Mouse (Mus musculus) heart, adult 2 months (tissue): ENCODE results near the gene Rapgefl1. TPM values are rescaled to one million over a fixed set of nuclear protein-coding genes. Genes with fewer than 3 reads are reported as not detected.
A peak's percentile ranks its signal among the peaks of the same experiment; 100 is the strongest.

Experiments
- DNase-seq, 2 experiments: peaks; one replicate each; pipeline ENCODE4 v3.0.0; 2021
- H3K27ac ChIP-seq: fragments of 200-600 bp; 2 replicates; pipeline ENCODE4 v1.8.1; 2022
- H3K27me3 ChIP-seq: fragments of 200-500 bp; 2 replicates; pipeline ENCODE4 v1.6.1; 2012; ENCODE audit warnings: mild to moderate bottlenecking, low read length, inconsistent platforms, mixed read lengths; ENCODE audit not compliant: control insufficient read depth, insufficient read depth
- H3K36me3 ChIP-seq: fragments of 200-500 bp; 2 replicates; pipeline ENCODE4 v1.6.1; 2012; ENCODE audit warnings: low read length, inconsistent platforms; ENCODE audit not compliant: control insufficient read depth, insufficient read depth
- H3K4me1 ChIP-seq: fragments of 200-500 bp; 2 replicates; pipeline ENCODE4 v1.6.1; 2011; ENCODE audit warnings: low read length; ENCODE audit not compliant: control insufficient read depth, insufficient read depth
- H3K4me3 ChIP-seq: fragments of 200-600 bp; 2 replicates; pipeline ENCODE4 v1.8.1; 2022
- H3K79me2 ChIP-seq: fragments of 200-500 bp; replicated peaks from 2 replicates; pipeline ENCODE4 v1.6.1; 2012; ENCODE audit warnings: mild to moderate bottlenecking, inconsistent platforms, low read length, moderate library complexity, mixed read lengths; ENCODE audit not compliant: control insufficient read depth, insufficient read depth
- H3K9ac ChIP-seq: fragments of 200-500 bp; 2 replicates; pipeline ENCODE4 v1.6.1; 2012; ENCODE audit warnings: low read depth, mild to moderate bottlenecking, control low read depth, inconsistent platforms, low read length, mixed read lengths
- CTCF ChIP-seq: fragments of 200-600 bp; IDR thresholded peaks from 2 replicates; pipeline ENCODE4 v1.8.1; 2022; ENCODE audit warnings: antibody characterized with exemption, mild to moderate bottlenecking, moderate library complexity
- EP300 ChIP-seq: fragments of 200-500 bp; IDR thresholded peaks from 2 replicates; pipeline ENCODE4 v1.6.1; 2011; ENCODE audit warnings: low read depth, low read length, control low read depth; ENCODE audit not compliant: insufficient read depth
- POLR2A ChIP-seq: fragments of 200-500 bp; IDR thresholded peaks from 2 replicates; pipeline ENCODE4 v1.6.1; 2011; ENCODE audit warnings: mild to moderate bottlenecking, low read depth, low read length, control low read depth; ENCODE audit not compliant: insufficient read depth
- WGBS: fragments of 180-500 bp; shearing (Covaris S2); methylation state at CpG from one replicate; pipeline ENCODE4 v1.1.7; 2018; 5-methylcytosine and 5-hydroxymethylcytosine counted together
- intact Hi-C: fragments of 180-260 bp; cut with DNase I; formaldehyde crosslinking; loops from one replicate; pipeline ENCODE4 v1.15.1; 2025
- polyA plus RNA-seq: library from polyadenylated mRNA; depleted of rRNA; stranded (reverse); fragments of >200 nt; gene quantifications from 2 replicates; pipeline ENCODE4 v1.2.3, GENCODE M21; 2012
- total RNA-seq, 2 experiments: library from RNA; stranded (reverse); gene quantifications; 2 replicates each; pipeline ENCODE4 v1.2.3; 2021

Gene Rapgefl1
- total and polyA plus RNA-seq, 3 experiments = 0.50 to 3.0 (median 0.77) TPM

DNA sequence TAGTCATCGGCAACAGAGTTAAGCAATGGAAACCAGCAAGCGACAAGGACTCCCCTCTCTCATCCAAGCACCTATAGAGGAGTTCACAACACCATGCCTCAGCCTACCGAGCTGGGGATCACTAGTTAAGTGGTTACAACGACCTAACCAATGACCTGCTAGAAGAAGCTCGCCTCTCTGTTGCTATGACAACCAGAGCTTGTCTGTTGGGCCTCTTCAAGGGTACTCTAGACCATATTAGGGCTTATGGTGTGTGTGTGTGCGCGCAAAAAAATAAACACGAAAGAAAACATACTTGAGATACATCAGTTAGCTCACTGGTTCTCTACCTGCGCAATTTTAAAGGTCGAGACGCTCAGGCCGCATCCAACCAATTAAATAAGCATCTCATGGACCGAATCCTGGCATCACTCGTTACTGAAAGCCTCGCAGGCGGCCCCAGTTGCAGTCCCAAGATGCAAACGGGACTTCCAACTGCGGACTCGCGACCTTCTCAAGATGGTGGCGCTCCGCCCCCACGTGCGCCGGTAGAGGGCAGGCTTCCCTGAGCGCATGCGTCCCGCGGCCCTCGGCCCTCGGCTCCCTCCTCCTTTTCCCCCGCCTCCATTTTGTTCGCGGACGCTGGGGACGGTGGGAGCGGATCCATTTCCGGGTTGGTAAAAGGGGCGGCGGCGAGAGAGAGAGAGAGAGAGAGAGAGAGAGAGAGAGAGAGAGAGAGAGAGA is 26.6 kb downstream of the Rapgefl1 start, which contains the start of gene Wipf2:
TSS of gene Wipf2 (plus strand) at position 611 of the 723 bp plus-strand sequence.
- TF ChIP-seq CTCF = peak; percentile 89
- TF ChIP-seq EP300 = peak; percentile 78; the same call in 1 of the 2 replicates
- TF ChIP-seq POLR2A = peak; percentile 81
- Histone ChIP-seq H3K27ac (peak within 1 kb of the TSS; percentile 81), H3K79me2 (no peaks in the 10 kb centered on the region; the same call in 1 of the 2 replicates), H3K27me3 (no peaks in the 10 kb centered on the region), H3K9ac (peak within 1 kb of the TSS; percentile 78), H3K36me3 (no peaks in the 10 kb centered on the region), H3K4me3 (peak within 1 kb of the TSS; percentile 73), H3K4me1 (peaks cover 2% of the 10 kb centered on the region)
- intact Hi-C loops = loop anchor here (5.0 kb wide), 1 partner anchor 109 kb away; no protein-coding TSS in a partner anchor
- DNase-seq = peak; percentile 95
- 7% methylated on average over 36 of the region's 41 CpGs for WGBS

DNA sequence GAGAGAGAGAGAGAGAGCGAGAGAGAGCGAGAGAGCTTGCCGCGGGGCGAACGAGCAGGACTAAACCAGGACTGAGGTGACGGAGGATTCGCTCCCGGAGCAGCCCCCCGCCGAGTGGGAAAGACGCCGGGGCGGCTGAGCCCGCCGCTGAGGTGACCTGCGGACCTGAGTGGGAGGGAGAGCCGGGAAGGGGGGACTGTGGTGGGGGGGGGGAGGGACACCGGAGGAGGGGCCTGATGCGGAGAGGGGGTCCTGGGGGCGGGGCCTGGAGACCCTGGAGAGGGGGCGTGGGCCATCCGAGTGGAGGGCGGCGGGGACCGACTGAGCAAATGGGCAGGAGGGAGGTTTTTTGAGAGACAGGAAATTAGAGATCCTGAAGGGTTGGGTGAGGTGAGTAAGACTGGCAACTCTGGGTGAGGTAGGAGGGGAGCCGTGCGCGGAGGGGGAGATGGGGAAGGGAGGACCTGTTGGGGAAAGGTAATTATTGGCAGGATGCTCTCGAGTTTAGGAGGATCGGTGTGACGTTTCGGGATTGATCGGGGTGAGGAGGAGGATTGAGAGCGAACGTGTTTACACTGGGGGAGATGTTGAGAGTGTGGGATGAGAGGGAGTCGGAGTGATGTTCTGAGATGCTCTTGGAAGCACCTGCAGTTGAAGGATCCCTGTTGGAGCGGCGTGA is 27.3 kb downstream of the Rapgefl1 start:
- intact Hi-C loops = loop anchor here (5.0 kb wide), 1 partner anchor 108 kb away; no protein-coding TSS in a partner anchor
- under 1% methylated on average over 36 of the region's 39 CpGs for WGBS
- Histone ChIP-seq H3K4me1 (peaks cover 2% of the 10 kb centered on the region), H3K4me3 (peak overlapping the region; percentile 73), H3K9ac (peak overlapping the region; percentile 78), H3K27me3 (no peaks in the 10 kb centered on the region), H3K36me3 (no peaks in the 10 kb centered on the region), H3K27ac (peak overlapping the region; percentile 81), H3K79me2 (no peaks in the 10 kb centered on the region; the same call in 1 of the 2 replicates)
- no peak for DNase-seq
- TF ChIP-seq EP300 = peak; percentile 3; the same call in 1 of the 2 replicates
- no peak for TF ChIP-seq CTCF
- no peak for TF ChIP-seq POLR2A

DNA sequence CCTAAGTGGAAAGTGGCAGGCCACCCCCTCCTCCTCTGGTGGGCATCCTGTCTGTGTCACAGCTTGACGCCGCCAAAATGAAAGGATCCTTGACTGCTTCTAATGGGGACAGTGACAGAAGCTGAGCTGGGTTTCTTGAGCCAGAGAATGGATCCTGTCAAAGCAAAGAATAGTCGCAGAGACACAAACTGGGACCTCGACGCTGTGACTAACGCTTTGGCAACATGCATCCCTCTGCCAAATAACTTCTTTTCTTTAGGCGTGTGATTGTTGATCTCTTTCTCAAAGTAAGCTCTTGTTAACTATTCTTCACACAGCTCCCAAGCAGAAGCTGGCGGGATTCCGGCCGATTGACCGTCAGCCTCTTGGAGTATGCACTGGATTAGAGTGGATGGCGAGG is 30.7 kb downstream of the Rapgefl1 start:
- Histone ChIP-seq H3K79me2 (no peaks in the 10 kb centered on the region; the same call in 1 of the 2 replicates), H3K4me3 (no peak overlapping the region), H3K4me1 (peaks cover 7% of the 10 kb centered on the region), H3K9ac (no peak overlapping the region), H3K27ac (no peak overlapping the region), H3K27me3 (no peaks in the 10 kb centered on the region), H3K36me3 (no peaks in the 10 kb centered on the region; the same call in 1 of the 2 replicates)
- 82% methylated on average over 12 of the region's 12 CpGs for WGBS
- intact Hi-C loops = no loop called here
- TF ChIP-seq POLR2A (no peak), EP300 (no peak), CTCF (no peak)
- DNase-seq = no peak

DNA sequence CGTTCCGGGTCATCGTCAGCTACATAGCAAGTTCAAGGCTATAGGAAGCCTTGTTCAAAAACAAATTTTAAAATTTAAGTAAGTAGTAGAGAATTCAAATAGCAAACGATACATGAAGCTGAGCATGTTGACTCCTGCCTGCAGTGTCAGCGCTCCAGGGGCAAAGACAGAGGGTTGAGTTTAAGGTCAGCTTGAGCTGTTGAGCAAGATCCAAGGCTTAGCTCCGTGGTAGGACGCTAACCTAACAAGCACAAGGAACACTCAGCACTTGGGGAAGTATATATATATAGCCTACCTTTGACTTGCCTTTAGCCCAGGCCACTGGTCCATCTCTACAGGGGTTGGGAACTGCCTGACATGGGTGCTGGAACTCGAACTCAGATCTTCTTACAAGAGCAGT is 33.3 kb downstream of the Rapgefl1 start:
- peaks cover 6% of the 10 kb centered on the region for H3K4me1 ChIP-seq
- no peak overlapping the region for H3K27ac ChIP-seq
- no peak overlapping the region for H3K4me3 ChIP-seq
- intact Hi-C loops = no loop called here
- TF ChIP-seq POLR2A (no peak), CTCF (no peak), EP300 (no peak)
- no peak for DNase-seq
- WGBS = 84% methylated on average over 8 of the region's 8 CpGs
- H3K36me3 ChIP-seq = no peaks in the 10 kb centered on the region; the same call in 1 of the 2 replicates
- H3K9ac ChIP-seq = no peak overlapping the region
- H3K79me2 ChIP-seq = no peaks in the 10 kb centered on the region; the same call in 1 of the 2 replicates
- H3K27me3 ChIP-seq = no peaks in the 10 kb centered on the region

GRCm38 (mm10) chr11:98870791-98871190 is 34.2 kb downstream of the Rapgefl1 start:
- intact Hi-C loops = no loop called here
- Histone ChIP-seq H3K4me3 (no peak overlapping the region), H3K36me3 (no peaks in the 10 kb centered on the region; the same call in 1 of the 2 replicates), H3K4me1 (peaks cover 6% of the 10 kb centered on the region), H3K27ac (no peak overlapping the region), H3K9ac (no peak overlapping the region), H3K27me3 (no peaks in the 10 kb centered on the region), H3K79me2 (peaks cover 2% of the 10 kb centered on the region; the same call in 1 of the 2 replicates)
- 76% methylated on average over 5 of the region's 5 CpGs for WGBS
- no peak for TF ChIP-seq EP300
- TF ChIP-seq CTCF = no peak
- no peak for TF ChIP-seq POLR2A
- DNase-seq = no peak
